In the genomic region with DNA sequence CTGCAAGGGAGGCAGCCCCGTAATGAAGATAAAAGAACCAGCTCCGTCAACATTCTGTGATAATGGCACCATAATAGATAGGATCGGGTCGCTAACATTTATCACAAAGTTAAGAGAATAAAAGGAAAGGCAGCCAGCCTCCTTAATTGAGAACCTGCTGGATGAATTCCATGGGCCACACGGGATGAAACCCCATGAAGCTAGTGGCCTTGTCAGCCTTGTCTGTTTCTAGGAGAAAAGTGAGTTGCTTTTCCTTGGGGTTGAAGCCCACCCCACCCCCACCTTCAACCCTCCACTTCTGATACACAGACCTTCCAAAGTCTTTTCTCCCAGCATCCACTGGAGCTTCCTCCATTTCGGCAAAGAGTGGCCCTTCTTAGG, we compare ENCODE assay signal across 26 mouse cellular contexts. TPM values are rescaled to one million over a fixed set of nuclear protein-coding genes. Genes with fewer than 3 reads are reported as not detected.
DNase-seq lines count a peak whose midpoint lies in the region; ATAC-seq and TF ChIP-seq lines count a peak whose summit lies in the region.
"Had no signal": no experiment of that assay in that cellular context is flagged by ENCODE, and none has a peak within 500 bp of the region (broad histone marks: within the 10 kb centered on the region; RNA-seq: fewer than 3 reads in every experiment).

No protein-coding gene starts in this region.

- H3K4me3 ChIP-seq in heart, embryonic 10.5 days = no peak overlapping the region
- H3K4me3 ChIP-seq in hindbrain, embryonic 12.5 days = no peak overlapping the region
- H3K4me3 ChIP-seq in hindbrain, embryonic 16.5 days (ENCODE audit: low read length) = no peak overlapping the region
- no peak overlapping the region for H3K4me3 ChIP-seq in midbrain, embryonic 11.5 days (ENCODE audit: low read depth, low read length)
- H3K4me3 ChIP-seq in midbrain, postnatal 0 days (ENCODE audit: low read depth, low read length) = no peak overlapping the region
- H3K4me3 ChIP-seq: embryonic facial prominence, embryonic 13.5 days; erythroblast, embryonic 14.5 days; forebrain, embryonic 12.5 days; forebrain, embryonic 15.5 days; heart, embryonic 13.5 days had no signal

- 11% methylated on average over 6 of the region's 6 CpGs for WGBS in heart, embryonic 10.5 days
- WGBS in hindbrain, embryonic 12.5 days = 11% methylated on average over 6 of the region's 6 CpGs
- 15% methylated on average over 6 of the region's 6 CpGs for WGBS in hindbrain, embryonic 16.5 days
- WGBS in midbrain, embryonic 11.5 days = 8% methylated on average over 6 of the region's 6 CpGs
- WGBS in midbrain, postnatal 0 days = 18% methylated on average over 6 of the region's 6 CpGs

- no peak for TF ChIP-seq CTCF in midbrain, postnatal 0 days (IDR thresholded peaks at IDR 0.05)

- no peak overlapping the region for H3K27ac ChIP-seq in heart, embryonic 10.5 days
- peak overlapping the region; percentile 45; the same call in 1 of the 2 replicates for H3K27ac ChIP-seq in hindbrain, embryonic 12.5 days
- no peak overlapping the region for H3K27ac ChIP-seq in hindbrain, embryonic 16.5 days (ENCODE audit: low read depth, low read length)
- H3K27ac ChIP-seq in midbrain, embryonic 11.5 days (ENCODE audit: low read depth, low read length) = no peak overlapping the region
- no peak overlapping the region for H3K27ac ChIP-seq in midbrain, postnatal 0 days (ENCODE audit: low read depth, low read length)
- H3K27ac ChIP-seq: embryonic facial prominence, embryonic 10.5 days; embryonic facial prominence, embryonic 13.5 days; forebrain, embryonic 12.5 days; forebrain, embryonic 15.5 days; heart, embryonic 13.5 days had no signal

- peaks cover 13% of the 10 kb centered on the region for H3K4me1 ChIP-seq in heart, embryonic 10.5 days
- peaks cover 26% of the 10 kb centered on the region for H3K4me1 ChIP-seq in hindbrain, embryonic 12.5 days
- peaks cover 2% of the 10 kb centered on the region for H3K4me1 ChIP-seq in hindbrain, embryonic 16.5 days (ENCODE audit: control insufficient read depth, insufficient read depth, low read depth, low read length)
- peaks cover 9% of the 10 kb centered on the region for H3K4me1 ChIP-seq in midbrain, embryonic 11.5 days (ENCODE audit: control insufficient read depth, insufficient read depth, low read length)
- H3K4me1 ChIP-seq in midbrain, postnatal 0 days (ENCODE audit: insufficient read depth, low read length) = no peaks in the 10 kb centered on the region

- H3K9me3 ChIP-seq in heart, embryonic 10.5 days = no peaks in the 10 kb centered on the region; the same call in 1 of the 2 replicates
- no peaks in the 10 kb centered on the region; the same call in none of the 2 replicates for H3K9me3 ChIP-seq in hindbrain, embryonic 12.5 days (replicated peaks)
- H3K9me3 ChIP-seq in hindbrain, embryonic 16.5 days (ENCODE audit: control insufficient read depth, low read length) = 0 out of 2 replicates have a peak, but pooled peaks cover 2% of the 10 kb centered on the region
- H3K9me3 ChIP-seq in midbrain, embryonic 11.5 days (ENCODE audit: control insufficient read depth, low read length) = no peaks in the 10 kb centered on the region; the same call in 1 of the 2 replicates
- H3K9me3 ChIP-seq in midbrain, postnatal 0 days (ENCODE audit: low read length) = no peaks in the 10 kb centered on the region
- H3K9me3 ChIP-seq: forebrain, embryonic 15.5 days; G1E had no signal

- peak; percentile 72 for DNase-seq in heart, embryonic 10.5 days (ENCODE audit: low spot score)
- DNase-seq in heart, postnatal 14 days = no peak
- peak; percentile 88 for DNase-seq in midbrain, embryonic 11.5 days (ENCODE audit: low spot score, missing footprints)
- no peak for DNase-seq in midbrain, postnatal 0 days (ENCODE audit: low spot score)
- DNase-seq in liver = no peak
- DNase-seq: adrenal gland, postnatal 10 days; adrenal gland, postnatal 36 days; B cell, adult 2 months; cerebellum, adult 18-20 months; cerebellum, adult 9-10 months; cerebellum, postnatal 14 days; embryo, embryonic 11 days; gastrocnemius, postnatal 25 days; heart, adult 18-20 months had no signal

- intact Hi-C loops in heart, postnatal 14 days (cut with DNase I) = no loop called here

- peaks cover 99% of the 10 kb centered on the region for H3K27me3 ChIP-seq in heart, embryonic 10.5 days (ENCODE audit: insufficient read depth, poor library complexity, severe bottlenecking)
- peaks cover 97% of the 10 kb centered on the region for H3K27me3 ChIP-seq in hindbrain, embryonic 12.5 days
- peaks cover 62% of the 10 kb centered on the region for H3K27me3 ChIP-seq in hindbrain, embryonic 16.5 days (replicated peaks; ENCODE audit: control insufficient read depth, insufficient read depth, low read length)
- peaks cover 97% of the 10 kb centered on the region for H3K27me3 ChIP-seq in midbrain, embryonic 11.5 days (ENCODE audit: control insufficient read depth, insufficient read depth, low read length)
- H3K27me3 ChIP-seq in midbrain, postnatal 0 days (ENCODE audit: insufficient read depth, low read length) = peaks cover 91% of the 10 kb centered on the region
- H3K27me3 ChIP-seq: CH12.LX had no signal

- no peaks in the 10 kb centered on the region for H3K36me3 ChIP-seq in heart, embryonic 10.5 days
- no peaks in the 10 kb centered on the region for H3K36me3 ChIP-seq in hindbrain, embryonic 12.5 days
- H3K36me3 ChIP-seq in hindbrain, embryonic 16.5 days (ENCODE audit: control insufficient read depth, insufficient read depth, low read length) = no peaks in the 10 kb centered on the region
- no peaks in the 10 kb centered on the region for H3K36me3 ChIP-seq in midbrain, embryonic 11.5 days (ENCODE audit: control insufficient read depth, insufficient read depth, low read length)
- H3K36me3 ChIP-seq in midbrain, postnatal 0 days (ENCODE audit: insufficient read depth, low read length) = no peaks in the 10 kb centered on the region
- H3K36me3 ChIP-seq: embryonic facial prominence, embryonic 10.5 days; embryonic facial prominence, embryonic 13.5 days; forebrain, embryonic 12.5 days; forebrain, embryonic 15.5 days; G1E; heart, embryonic 13.5 days had no signal

- no peak overlapping the region for H3K4me2 ChIP-seq in hindbrain, embryonic 12.5 days (replicated peaks)
- H3K4me2 ChIP-seq in hindbrain, embryonic 16.5 days (ENCODE audit: low read length) = no peak overlapping the region
- H3K4me2 ChIP-seq in midbrain, embryonic 11.5 days = no peak overlapping the region
- no peak overlapping the region for H3K4me2 ChIP-seq in midbrain, postnatal 0 days (ENCODE audit: low read depth, low read length, poor library complexity, severe bottlenecking)
- H3K4me2 ChIP-seq: embryonic facial prominence, embryonic 13.5 days; forebrain, embryonic 12.5 days; forebrain, embryonic 15.5 days; heart, embryonic 13.5 days had no signal

- ATAC-seq in hindbrain, embryonic 12.5 days (ENCODE audit: low FRiP score) = no peak
- ATAC-seq in hindbrain, embryonic 16.5 days = no peak
- no peak for ATAC-seq in midbrain, embryonic 11.5 days (ENCODE audit: low FRiP score)
- no peak for ATAC-seq in midbrain, postnatal 0 days (ENCODE audit: low FRiP score)
- ATAC-seq: forebrain, embryonic 15.5 days; intestine, postnatal 0 days; Patski had no signal

- no peak overlapping the region for H3K9ac ChIP-seq in hindbrain, embryonic 12.5 days
- no peak overlapping the region for H3K9ac ChIP-seq in hindbrain, embryonic 16.5 days (ENCODE audit: low read depth, low read length)
- no peak overlapping the region for H3K9ac ChIP-seq in midbrain, embryonic 11.5 days (ENCODE audit: low read length)
- H3K9ac ChIP-seq in midbrain, postnatal 0 days (replicated peaks; ENCODE audit: low read length, poor library complexity, severe bottlenecking) = no peak overlapping the region
- H3K9ac ChIP-seq: embryonic facial prominence, embryonic 13.5 days; forebrain, embryonic 12.5 days; forebrain, embryonic 15.5 days; heart, embryonic 13.5 days had no signal

RNA-seq across cellular contexts. Expression of a gene that starts 36.3 kb away (rescaled TPM):
- polyA plus RNA-seq in heart, embryonic 10.5 days (2016; fragmentation: Nextera tagmentation; extraction: Ambion mirVana) = 65.6 and 84.4 TPM in 2 replicates
- total RNA-seq in heart, postnatal 14 days (2021) = 10 to 100 TPM; 43.1 to 45.4 TPM
- 93.2 and 106 TPM in 2 replicates for polyA plus RNA-seq in hindbrain, embryonic 12.5 days (2016; fragmentation: Nextera tagmentation; extraction: Ambion mirVana)
- 74.9 and 79.7 TPM in 2 replicates for polyA plus RNA-seq in hindbrain, embryonic 16.5 days (2015; fragmentation: Nextera tagmentation; extraction: Ambion mirVana)
- 120 and 121 TPM in 2 replicates for polyA plus RNA-seq in midbrain, embryonic 11.5 days (2014; fragmentation: Nextera tagmentation; extraction: Ambion mirVana)
- total RNA-seq in midbrain, postnatal 0 days (2014; rRNA removed) = 68.1 and 74.6 TPM in 2 replicates
- 49.8 and 55.0 TPM in 2 replicates for polyA plus RNA-seq in midbrain, postnatal 0 days (2015; fragmentation: Nextera tagmentation; extraction: Ambion mirVana)

Comparison
In these comparisons a context has a peak if more than half of its experiments do, and no peak if none do; other contexts are left out.
1. DNase-seq: peak in heart, embryonic 10.5 days (single experiment) and midbrain, embryonic 11.5 days (single experiment); none in heart, postnatal 14 days (0 of 2), midbrain, postnatal 0 days (single experiment) and liver (single experiment).